Comparison of ENCODE assay signal across 24 mouse cellular contexts in genomic region chr11:72578471-72578870, GRCm38 (mm10). TPM values are rescaled to one million over a fixed set of nuclear protein-coding genes. Genes with fewer than 3 reads are reported as not detected.
DNase-seq lines count a peak whose midpoint lies in the region.
"Had no signal": no experiment of that assay in that cellular context is flagged by ENCODE, and none has a peak within 500 bp of the region (broad histone marks: within the 10 kb centered on the region; RNA-seq: fewer than 3 reads in every experiment).

No protein-coding gene starts in this region.

- no peaks in the 10 kb centered on the region for H3K9me3 ChIP-seq in embryonic facial prominence, embryonic 10.5 days
- H3K9me3 ChIP-seq: forebrain, embryonic 10.5 days; forebrain, embryonic 15.5 days; heart, embryonic 10.5 days; limb, embryonic 12.5 days; lung, embryonic 15.5 days had no signal

- DNase-seq in urinary bladder, postnatal 14 days (ENCODE audit: low spot score): peak; percentile 50
- no peak for DNase-seq in urinary bladder, postnatal 10 days (ENCODE audit: low spot score)
- DNase-seq in embryonic facial prominence, embryonic 10.5 days (ENCODE audit: low spot score): peak; percentile 16
- DNase-seq in forelimb bud, embryonic 11.5 days (ENCODE audit: low read depth, low spot score): peak; percentile 26
- no peak for DNase-seq in spleen, postnatal 10 days (ENCODE audit: low spot score in 2 of 2)
- no peak for DNase-seq in kidney, postnatal 25 days
- DNase-seq in testis, postnatal 10 days (ENCODE audit: low spot score): no peak
- DNase-seq: adrenal gland, postnatal 10 days; cerebellum, adult 8-10 months; cerebellum, postnatal 36 days; embryo, embryonic 11 days; gastrocnemius, postnatal 10 days; heart, postnatal 4 days; kidney, postnatal 14 days; right cerebral cortex, postnatal 25 days; thymus, postnatal 4 days had no signal

- H3K4me3 ChIP-seq in embryonic facial prominence, embryonic 10.5 days: no peak overlapping the region
- H3K4me3 ChIP-seq: forebrain, embryonic 10.5 days; forebrain, embryonic 15.5 days; heart, embryonic 10.5 days; limb, embryonic 12.5 days; lung, embryonic 15.5 days had no signal

- no peaks in the 10 kb centered on the region for H3K36me3 ChIP-seq in embryonic facial prominence, embryonic 10.5 days (replicated peaks)
- H3K36me3 ChIP-seq: forebrain, embryonic 10.5 days; forebrain, embryonic 15.5 days; heart, embryonic 10.5 days; limb, embryonic 12.5 days; lung, embryonic 15.5 days had no signal

- WGBS in embryonic facial prominence, embryonic 10.5 days: 62% methylated on average over 4 of the region's 4 CpGs

- H3K27ac ChIP-seq in embryonic facial prominence, embryonic 10.5 days (replicated peaks): no peak overlapping the region
- H3K27ac ChIP-seq: forebrain, embryonic 10.5 days; forebrain, embryonic 15.5 days; heart, embryonic 10.5 days; hindbrain, embryonic 14.5 days; limb, embryonic 12.5 days; lung, embryonic 15.5 days had no signal

- peaks cover 23% of the 10 kb centered on the region for H3K4me1 ChIP-seq in embryonic facial prominence, embryonic 10.5 days

- H3K27me3 ChIP-seq in embryonic facial prominence, embryonic 10.5 days (replicated peaks; ENCODE audit: low read depth, poor library complexity, severe bottlenecking): peaks cover 19% of the 10 kb centered on the region
- H3K27me3 ChIP-seq: lung, embryonic 15.5 days had no signal

RNA-seq across cellular contexts. Expression of gene Spns3, which starts 28.2 kb away (rescaled TPM):
- 0.04 and 0.14 TPM in 2 replicates for polyA plus RNA-seq in embryonic facial prominence, embryonic 10.5 days (2016; fragmentation: Nextera tagmentation; extraction: Ambion mirVana)
- polyA plus RNA-seq: limb, embryonic 12.5 days; midbrain, embryonic 11.5 days; midbrain, embryonic 16.5 days had no signal

RNA-seq across cellular contexts. Expression of gene Ube2g1, which starts 28.6 kb away (rescaled TPM):
- 89.0 and 91.5 TPM in 2 replicates for polyA plus RNA-seq in embryonic facial prominence, embryonic 10.5 days (2016; fragmentation: Nextera tagmentation; extraction: Ambion mirVana)

Comparison
In these comparisons a context has a peak if more than half of its experiments do, and no peak if none do; other contexts are left out.
1. DNase-seq: peak in urinary bladder, postnatal 14 days (single experiment), embryonic facial prominence, embryonic 10.5 days (single experiment) and forelimb bud, embryonic 11.5 days (single experiment); none in urinary bladder, postnatal 10 days (single experiment), spleen, postnatal 10 days (0 of 2), kidney, postnatal 25 days (0 of 2) and testis, postnatal 10 days (single experiment).